In the genomic region with DNA sequence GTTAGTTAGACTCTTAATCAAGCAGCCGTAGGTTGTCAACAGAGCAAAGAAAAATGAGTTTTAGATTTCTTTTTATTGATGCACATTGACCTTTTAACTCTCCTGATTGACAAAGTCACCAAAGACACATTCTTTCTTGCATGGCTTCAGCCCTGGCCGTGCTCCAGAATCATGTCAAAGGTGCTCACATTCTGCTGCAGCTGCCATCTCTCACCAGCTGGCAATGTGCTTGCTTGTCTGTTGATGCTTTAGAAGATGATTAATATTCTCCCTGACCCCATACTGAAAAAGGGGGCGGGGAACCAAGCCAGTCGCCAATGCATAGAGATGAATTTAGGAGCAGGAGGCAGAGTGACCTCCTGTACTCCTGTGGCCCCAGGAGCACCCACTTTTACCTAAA, we compare ENCODE assay signal across 17 mouse cellular contexts.
DNase-seq lines count a peak whose midpoint lies in the region; ATAC-seq lines count a peak whose summit lies in the region.
"Had no signal": no experiment of that assay in that cellular context is flagged by ENCODE, and none has a peak within 500 bp of the region (broad histone marks: within the 10 kb centered on the region; RNA-seq: fewer than 3 reads in every experiment).

No protein-coding gene starts in this region.

- H3K4me1 ChIP-seq in midbrain, embryonic 14.5 days (ENCODE audit: control insufficient read depth, insufficient read depth, low read length): no peaks in the 10 kb centered on the region
- H3K4me1 ChIP-seq in midbrain, embryonic 16.5 days (ENCODE audit: control insufficient read depth, insufficient read depth, low read length): no peaks in the 10 kb centered on the region
- H3K4me1 ChIP-seq in hindbrain, embryonic 12.5 days: peaks cover 3% of the 10 kb centered on the region; the same call in 1 of the 2 replicates
- no peaks in the 10 kb centered on the region for H3K4me1 ChIP-seq in heart, embryonic 11.5 days (ENCODE audit: control insufficient read depth, insufficient read depth, low read length)
- H3K4me1 ChIP-seq: forebrain, embryonic 12.5 days; heart, embryonic 15.5 days; kidney, embryonic 15.5 days; liver, embryonic 13.5 days had no signal

- no peaks in the 10 kb centered on the region for H3K27me3 ChIP-seq in midbrain, embryonic 14.5 days (ENCODE audit: control insufficient read depth, insufficient read depth, low read length)
- no peaks in the 10 kb centered on the region for H3K27me3 ChIP-seq in midbrain, embryonic 16.5 days (ENCODE audit: control insufficient read depth, insufficient read depth, low read depth, low read length)
- H3K27me3 ChIP-seq in hindbrain, embryonic 12.5 days: no peaks in the 10 kb centered on the region
- no peaks in the 10 kb centered on the region for H3K27me3 ChIP-seq in heart, embryonic 11.5 days (ENCODE audit: control insufficient read depth, insufficient read depth, low read length)
- H3K27me3 ChIP-seq: forebrain, embryonic 12.5 days; heart, embryonic 15.5 days; kidney, embryonic 15.5 days; liver, embryonic 13.5 days; neural tube, embryonic 13.5 days had no signal

- H3K4me2 ChIP-seq in midbrain, embryonic 14.5 days (ENCODE audit: low read length): no peak overlapping the region
- no peak overlapping the region for H3K4me2 ChIP-seq in midbrain, embryonic 16.5 days (ENCODE audit: low read length)
- H3K4me2 ChIP-seq in hindbrain, embryonic 12.5 days (replicated peaks): no peak overlapping the region
- no peak overlapping the region for H3K4me2 ChIP-seq in heart, embryonic 11.5 days
- H3K4me2 ChIP-seq: forebrain, embryonic 12.5 days; heart, embryonic 15.5 days; kidney, embryonic 15.5 days; liver, embryonic 13.5 days; neural tube, embryonic 13.5 days had no signal

- 63% methylated on average over 4 of the region's 4 CpGs for WGBS in midbrain, embryonic 14.5 days
- WGBS in midbrain, embryonic 16.5 days: 63% methylated on average over 4 of the region's 4 CpGs
- WGBS in hindbrain, embryonic 12.5 days: 23% methylated on average over 4 of the region's 4 CpGs
- 55% methylated on average over 4 of the region's 4 CpGs for WGBS in heart, embryonic 11.5 days (ENCODE audit: insufficient replicate concordance)

- H3K4me3 ChIP-seq in midbrain, embryonic 14.5 days (replicated peaks; ENCODE audit: low read depth, low read length): no peak overlapping the region
- no peak overlapping the region for H3K4me3 ChIP-seq in midbrain, embryonic 16.5 days (ENCODE audit: low read depth, low read length)
- H3K4me3 ChIP-seq in hindbrain, embryonic 12.5 days: no peak overlapping the region
- H3K4me3 ChIP-seq in heart, embryonic 11.5 days (ENCODE audit: low read depth, low read length): no peak overlapping the region
- H3K4me3 ChIP-seq: forebrain, embryonic 12.5 days; heart, embryonic 15.5 days; kidney, embryonic 15.5 days; liver, embryonic 13.5 days; neural tube, embryonic 13.5 days had no signal

- H3K9me3 ChIP-seq in midbrain, embryonic 14.5 days (ENCODE audit: control insufficient read depth, low read length): no peaks in the 10 kb centered on the region
- no peaks in the 10 kb centered on the region for H3K9me3 ChIP-seq in midbrain, embryonic 16.5 days (replicated peaks; ENCODE audit: control insufficient read depth, low read length, poor library complexity, severe bottlenecking)
- H3K9me3 ChIP-seq in hindbrain, embryonic 12.5 days (replicated peaks): no peaks in the 10 kb centered on the region
- no peaks in the 10 kb centered on the region for H3K9me3 ChIP-seq in heart, embryonic 11.5 days (replicated peaks; ENCODE audit: control insufficient read depth, low read length)
- H3K9me3 ChIP-seq: forebrain, embryonic 12.5 days; heart, embryonic 15.5 days; kidney, embryonic 15.5 days; liver, embryonic 13.5 days; neural tube, embryonic 13.5 days had no signal

- ATAC-seq in midbrain, embryonic 14.5 days (ENCODE audit: low FRiP score, low TSS enrichment): no peak
- ATAC-seq in midbrain, embryonic 16.5 days: no peak
- peak; percentile 80 for ATAC-seq in hindbrain, embryonic 12.5 days (ENCODE audit: low FRiP score)
- no peak for ATAC-seq in heart, embryonic 11.5 days (replicated peaks; ENCODE audit: insufficient number of reproducible peaks, low FRiP score, low TSS enrichment)
- ATAC-seq: CD4-positive, CD25-positive, alpha-beta regulatory T cell, adult 4 months; inflammation-experienced regulatory T-cells, adult 6 months; lung, postnatal 0 days had no signal

- H3K36me3 ChIP-seq in midbrain, embryonic 14.5 days (ENCODE audit: control insufficient read depth, insufficient read depth, low read length): no peaks in the 10 kb centered on the region
- no peaks in the 10 kb centered on the region for H3K36me3 ChIP-seq in midbrain, embryonic 16.5 days (ENCODE audit: control insufficient read depth, insufficient read depth, low read length)
- H3K36me3 ChIP-seq in hindbrain, embryonic 12.5 days: no peaks in the 10 kb centered on the region
- no peaks in the 10 kb centered on the region for H3K36me3 ChIP-seq in heart, embryonic 11.5 days (ENCODE audit: control insufficient read depth, insufficient read depth, low read length)
- H3K36me3 ChIP-seq: forebrain, embryonic 12.5 days; heart, embryonic 15.5 days; kidney, embryonic 15.5 days; liver, embryonic 13.5 days; neural tube, embryonic 13.5 days had no signal

- no peak overlapping the region for H3K9ac ChIP-seq in midbrain, embryonic 14.5 days (replicated peaks; ENCODE audit: low read length)
- H3K9ac ChIP-seq in midbrain, embryonic 16.5 days (ENCODE audit: low read depth, low read length): no peak overlapping the region
- no peak overlapping the region for H3K9ac ChIP-seq in hindbrain, embryonic 12.5 days
- no peak overlapping the region for H3K9ac ChIP-seq in heart, embryonic 11.5 days (ENCODE audit: low read depth, low read length)
- H3K9ac ChIP-seq: forebrain, embryonic 12.5 days; heart, embryonic 15.5 days; kidney, embryonic 15.5 days; liver, embryonic 13.5 days; neural tube, embryonic 13.5 days had no signal

- peak; percentile 9 for DNase-seq in midbrain, embryonic 14.5 days
- DNase-seq in cerebellum, postnatal 14 days: peak; percentile 70 to 81
- DNase-seq in retina, postnatal 1 day: peak; percentile 46
- no peak for DNase-seq in ovary, postnatal 36 days (ENCODE audit: low spot score)
- DNase-seq: layer of hippocampus, adult 9-11 months; liver, embryonic 13.5 days; right cerebral cortex, adult 18-20 months had no signal

- no peak overlapping the region for H3K27ac ChIP-seq in midbrain, embryonic 14.5 days (replicated peaks; ENCODE audit: low read depth, low read length)
- H3K27ac ChIP-seq in midbrain, embryonic 16.5 days (ENCODE audit: low read length): no peak overlapping the region
- no peak overlapping the region for H3K27ac ChIP-seq in hindbrain, embryonic 12.5 days
- no peak overlapping the region for H3K27ac ChIP-seq in heart, embryonic 11.5 days (ENCODE audit: low read depth, low read length)
- H3K27ac ChIP-seq: forebrain, embryonic 12.5 days; heart, embryonic 15.5 days; kidney, embryonic 15.5 days; liver, embryonic 13.5 days; neural tube, embryonic 13.5 days had no signal
